Mouse (Mus musculus) activated CD4-positive, CD25-positive, alpha-beta regulatory T cell, adult 4 months (primary cell): ENCODE results near the gene Dpysl4. TPM values are rescaled to one million over a fixed set of nuclear protein-coding genes. Genes with fewer than 3 reads are reported as not detected.

Source experiments
- polyA plus RNA-seq, 2 experiments: library from polyadenylated mRNA; unstranded; fragments of 100-300 nt; shearing (Covaris generic); gene quantifications; one replicate each; pipeline ENCODE4 v1.2.1; 2017

The Dpysl4 gene
- polyA plus RNA-seq, 2 experiments from 2014 or later = not detected

Other genes starting within 250 kb of the Dpysl4 start
- 10 to 100 TPM; 12.3 to 15.0 TPM for gene Ppp2r2d, start 239.9 kb upstream of the Dpysl4 start, polyA plus RNA-seq
- 10 to 100 TPM; 14.3 to 19.9 TPM for gene Mapk1ip1, start 239.7 kb upstream of the Dpysl4 start, polyA plus RNA-seq
- gene Bnip3, start 176.5 kb upstream of the Dpysl4 start, polyA plus RNA-seq = 10 to 100 TPM; 13.3 to 14.4 TPM
- not detected for gene Jakmip3, start 145.3 kb upstream of the Dpysl4 start, polyA plus RNA-seq
- 1 to 10 TPM; 1.2 to 1.8 TPM for gene Lrrc27, start 127.0 kb downstream of the Dpysl4 start, polyA plus RNA-seq
- under 1 TPM; 0.42 to 0.46 TPM for gene Stk32c, start 127.3 kb downstream of the Dpysl4 start, polyA plus RNA-seq
- gene Pwwp2b, start 162.5 kb downstream of the Dpysl4 start, polyA plus RNA-seq = 1 to 10 TPM; 2.3 to 2.9 TPM